Mouse (Mus musculus) small intestine, adult 2 months (tissue): ENCODE data around the gene Arpp21.

Source experiments
- CTCF ChIP-seq: fragments of 200-500 bp; IDR thresholded peaks from 2 replicates; pipeline ENCODE4 v1.5.1; 2012; ENCODE audit warnings: low read depth, mild to moderate bottlenecking, control low read depth, inconsistent platforms, low read length, moderate library complexity, mixed read lengths; ENCODE audit not compliant: insufficient replicate concordance, insufficient read length; ENCODE audit errors: extremely low read depth
- POLR2A ChIP-seq: fragments of 200-500 bp; IDR thresholded peaks from 2 replicates; pipeline ENCODE4 v1.6.1; 2012; ENCODE audit warnings: low read depth, mild to moderate bottlenecking, control low read depth, inconsistent platforms, low read length, moderate library complexity

DNA sequence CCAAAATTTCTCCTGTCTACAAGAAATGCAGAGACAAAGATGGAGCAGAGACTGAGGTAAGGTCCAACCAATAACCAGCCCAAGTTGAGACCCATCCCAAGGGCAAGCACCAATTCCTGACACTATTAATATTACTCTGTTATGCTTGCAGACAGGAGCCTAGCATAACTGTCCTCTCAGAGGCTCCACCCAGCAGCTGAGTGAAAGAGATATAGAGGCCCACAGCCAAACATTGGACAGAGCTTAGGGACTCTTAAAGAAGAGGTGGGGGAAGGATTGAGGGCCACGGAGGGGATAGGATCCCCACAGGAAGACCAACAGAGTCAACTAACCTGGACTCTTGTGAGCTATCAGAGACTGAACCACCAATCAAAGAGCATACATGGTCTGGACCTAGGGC is 18.0 kb upstream of the Arpp21 start:
- TF ChIP-seq CTCF (no peak), POLR2A (no peak)
